Mouse (Mus musculus): Measurements from ENCODE around the gene Wnk4.
A peak's percentile ranks its signal among the peaks of the same experiment; 100 is the strongest.

Wnk4 gene

DNA sequence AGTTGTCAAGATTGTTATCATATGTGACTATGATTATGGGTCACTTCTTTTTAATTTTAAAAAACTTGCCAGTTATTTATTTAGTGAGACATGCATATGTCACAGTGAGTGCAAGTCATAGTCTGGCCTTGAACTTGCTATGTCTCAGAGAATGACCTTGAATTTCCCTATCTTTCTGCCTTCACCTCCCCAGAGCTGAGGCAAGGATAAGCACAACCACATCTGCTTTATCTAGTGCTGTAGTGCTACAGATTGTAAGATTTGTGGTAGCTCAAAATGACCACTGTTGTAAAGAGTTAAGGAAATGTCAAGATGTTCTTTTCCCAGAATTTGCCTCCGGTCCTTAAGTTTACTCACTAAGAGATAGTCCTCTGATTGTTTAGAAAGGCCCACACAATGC lies 27.1 kb upstream of the Wnk4 start:
- Histone ChIP-seq H3K4me3 (replicated peaks; ENCODE audit: low read length) (no peak overlapping the region), H3K36me3 (ENCODE audit: insufficient read depth, low read length) (no peaks in the 10 kb centered on the region), H3K9me3 (ENCODE audit: low read length) (peaks cover 7% of the 10 kb centered on the region; the same call in 1 of the 2 replicates), H3K4me1 (replicated peaks; ENCODE audit: low read depth, low read length) (peaks cover 64% of the 10 kb centered on the region), H3K27me3 (ENCODE audit: insufficient read depth, low read length) (no peaks in the 10 kb centered on the region)
- TF ChIP-seq NANOG (IDR thresholded peaks at IDR 0.05; ENCODE audit: borderline replicate concordance, low read length) (no peak), CTCF (conservative IDR thresholded peaks at IDR 0.05; ENCODE audit: low read length) (no peak), POU5F1 (IDR thresholded peaks at IDR 0.05; ENCODE audit: borderline replicate concordance, low read length) (no peak)

DNA sequence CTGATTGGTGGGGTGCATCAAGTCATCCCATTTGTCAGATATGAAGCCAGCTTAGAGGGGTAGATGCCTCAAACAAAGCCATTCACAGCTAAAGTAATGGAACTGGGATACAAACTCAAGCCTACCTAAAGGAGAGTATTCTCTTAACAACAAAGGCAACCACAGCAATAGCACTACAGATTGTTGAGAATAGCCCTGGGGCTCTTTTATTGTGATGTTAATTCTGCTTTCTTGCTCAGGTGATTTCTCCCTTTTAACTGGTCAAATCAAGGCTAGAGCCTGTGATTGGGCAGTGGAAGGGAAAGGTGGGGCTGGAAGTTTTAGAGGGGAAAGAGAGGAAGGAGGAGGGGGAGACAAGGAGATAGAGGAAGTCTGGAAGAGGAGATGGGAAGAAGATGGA lies 26.2 kb upstream of the Wnk4 start:
- Histone ChIP-seq H3K27me3 (ENCODE audit: insufficient read depth, low read length) (no peaks in the 10 kb centered on the region), H3K9me3 (ENCODE audit: low read length) (peaks cover 7% of the 10 kb centered on the region; the same call in 1 of the 2 replicates), H3K4me3 (replicated peaks; ENCODE audit: low read length) (peak overlapping the region; percentile 48), H3K4me1 (replicated peaks; ENCODE audit: low read depth, low read length) (peaks cover 58% of the 10 kb centered on the region), H3K36me3 (ENCODE audit: insufficient read depth, low read length) (no peaks in the 10 kb centered on the region)
- TF ChIP-seq NANOG (IDR thresholded peaks at IDR 0.05; ENCODE audit: borderline replicate concordance, low read length): peak; percentile 82
- no peak for TF ChIP-seq POU5F1 (IDR thresholded peaks at IDR 0.05; ENCODE audit: borderline replicate concordance, low read length)

GRCm38 (mm10) chr11:101235429-101235828 lies 24.9 kb upstream of the Wnk4 start:
- no peak for TF ChIP-seq CTCF (conservative IDR thresholded peaks at IDR 0.05; ENCODE audit: low read length)
- no peak for TF ChIP-seq POU5F1 (IDR thresholded peaks at IDR 0.05; ENCODE audit: borderline replicate concordance, low read length)
- no peak for TF ChIP-seq NANOG (IDR thresholded peaks at IDR 0.05; ENCODE audit: borderline replicate concordance, low read length)
- H3K4me3 ChIP-seq (replicated peaks; ENCODE audit: low read length): no peak overlapping the region
- H3K4me1 ChIP-seq (replicated peaks; ENCODE audit: low read depth, low read length): peaks cover 45% of the 10 kb centered on the region
- peaks cover 7% of the 10 kb centered on the region; the same call in 1 of the 2 replicates for H3K9me3 ChIP-seq (ENCODE audit: low read length)
- H3K36me3 ChIP-seq (ENCODE audit: insufficient read depth, low read length): no peaks in the 10 kb centered on the region
- no peaks in the 10 kb centered on the region for H3K27me3 ChIP-seq (ENCODE audit: insufficient read depth, low read length)

DNA sequence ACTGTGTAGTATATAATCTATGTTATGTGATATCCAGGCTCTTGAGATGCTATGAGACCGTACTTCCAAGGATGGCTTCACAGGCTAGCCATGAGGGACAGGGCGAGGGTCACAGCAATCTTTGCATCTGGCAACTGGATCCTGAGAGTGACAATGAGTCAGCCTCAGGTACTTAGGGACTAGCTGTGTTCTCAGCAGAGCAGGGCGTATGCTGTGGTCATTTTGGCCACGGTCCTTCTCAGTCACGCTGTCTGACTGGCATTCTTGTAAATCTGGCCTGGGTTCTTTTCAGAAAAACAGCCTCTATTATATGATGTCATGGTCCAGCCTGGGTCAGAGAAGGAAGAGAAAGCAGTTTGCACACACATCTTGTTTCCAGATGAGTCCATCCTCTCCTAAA lies 23.6 kb upstream of the Wnk4 start:
- H3K4me3 ChIP-seq (replicated peaks; ENCODE audit: low read length): no peak overlapping the region
- peaks cover 32% of the 10 kb centered on the region for H3K4me1 ChIP-seq (replicated peaks; ENCODE audit: low read depth, low read length)
- H3K27me3 ChIP-seq (ENCODE audit: insufficient read depth, low read length): no peaks in the 10 kb centered on the region
- TF ChIP-seq CTCF (conservative IDR thresholded peaks at IDR 0.05; ENCODE audit: low read length) (no peak), NANOG (IDR thresholded peaks at IDR 0.05; ENCODE audit: borderline replicate concordance, low read length) (no peak), POU5F1 (IDR thresholded peaks at IDR 0.05; ENCODE audit: borderline replicate concordance, low read length) (no peak)
- peaks cover 7% of the 10 kb centered on the region; the same call in 1 of the 2 replicates for H3K9me3 ChIP-seq (ENCODE audit: low read length)
- no peaks in the 10 kb centered on the region for H3K36me3 ChIP-seq (ENCODE audit: insufficient read depth, low read length)

DNA sequence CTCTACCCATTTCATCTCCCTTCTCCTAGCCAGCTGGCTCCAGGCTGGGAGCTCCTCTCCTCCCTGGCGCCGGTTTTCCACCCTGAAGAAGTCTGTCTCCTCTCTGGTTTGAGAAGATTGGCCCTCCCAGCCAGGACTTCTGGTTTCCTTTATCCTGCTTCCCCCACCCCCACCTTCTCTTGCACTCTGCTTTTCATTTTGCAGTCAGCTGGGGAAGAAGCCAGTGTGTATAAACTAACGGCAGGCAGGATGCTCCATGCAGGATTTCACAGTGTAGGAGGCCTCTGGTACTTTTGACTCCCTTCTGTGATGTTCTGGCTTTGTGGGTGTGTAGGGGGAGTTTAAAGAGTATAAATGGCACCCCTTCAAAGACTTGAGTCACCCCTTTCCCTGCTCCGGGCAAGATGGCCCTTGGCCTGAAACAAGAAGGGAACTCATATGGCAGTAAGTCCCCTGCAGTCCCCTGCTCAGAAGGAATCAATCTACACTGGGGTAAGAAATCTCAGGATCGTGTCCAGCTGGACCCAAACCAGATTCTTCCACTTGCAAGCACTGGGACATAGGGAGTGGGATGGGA lies 22.2 kb upstream of the Wnk4 start:
- no peak for TF ChIP-seq CTCF (conservative IDR thresholded peaks at IDR 0.05; ENCODE audit: low read length)
- TF ChIP-seq POU5F1 (IDR thresholded peaks at IDR 0.05; ENCODE audit: borderline replicate concordance, low read length): no peak
- no peak for TF ChIP-seq NANOG (IDR thresholded peaks at IDR 0.05; ENCODE audit: borderline replicate concordance, low read length)
- Histone ChIP-seq H3K9me3 (ENCODE audit: low read length) (peaks cover 7% of the 10 kb centered on the region; the same call in 1 of the 2 replicates), H3K4me1 (replicated peaks; ENCODE audit: low read depth, low read length) (peaks cover 19% of the 10 kb centered on the region), H3K4me3 (replicated peaks; ENCODE audit: low read length) (no peak overlapping the region), H3K27me3 (ENCODE audit: insufficient read depth, low read length) (0 out of 2 replicates have a peak, but pooled peaks cover 2% of the 10 kb centered on the region), H3K36me3 (ENCODE audit: insufficient read depth, low read length) (no peaks in the 10 kb centered on the region)

GRCm38 (mm10) chr11:101245071-101245470 lies 15.3 kb upstream of the Wnk4 start:
- TF ChIP-seq NANOG (IDR thresholded peaks at IDR 0.05; ENCODE audit: borderline replicate concordance, low read length): no peak
- TF ChIP-seq CTCF (conservative IDR thresholded peaks at IDR 0.05; ENCODE audit: low read length): no peak
- no peak for TF ChIP-seq POU5F1 (IDR thresholded peaks at IDR 0.05; ENCODE audit: borderline replicate concordance, low read length)
- no peaks in the 10 kb centered on the region for H3K36me3 ChIP-seq (ENCODE audit: insufficient read depth, low read length)

DNA sequence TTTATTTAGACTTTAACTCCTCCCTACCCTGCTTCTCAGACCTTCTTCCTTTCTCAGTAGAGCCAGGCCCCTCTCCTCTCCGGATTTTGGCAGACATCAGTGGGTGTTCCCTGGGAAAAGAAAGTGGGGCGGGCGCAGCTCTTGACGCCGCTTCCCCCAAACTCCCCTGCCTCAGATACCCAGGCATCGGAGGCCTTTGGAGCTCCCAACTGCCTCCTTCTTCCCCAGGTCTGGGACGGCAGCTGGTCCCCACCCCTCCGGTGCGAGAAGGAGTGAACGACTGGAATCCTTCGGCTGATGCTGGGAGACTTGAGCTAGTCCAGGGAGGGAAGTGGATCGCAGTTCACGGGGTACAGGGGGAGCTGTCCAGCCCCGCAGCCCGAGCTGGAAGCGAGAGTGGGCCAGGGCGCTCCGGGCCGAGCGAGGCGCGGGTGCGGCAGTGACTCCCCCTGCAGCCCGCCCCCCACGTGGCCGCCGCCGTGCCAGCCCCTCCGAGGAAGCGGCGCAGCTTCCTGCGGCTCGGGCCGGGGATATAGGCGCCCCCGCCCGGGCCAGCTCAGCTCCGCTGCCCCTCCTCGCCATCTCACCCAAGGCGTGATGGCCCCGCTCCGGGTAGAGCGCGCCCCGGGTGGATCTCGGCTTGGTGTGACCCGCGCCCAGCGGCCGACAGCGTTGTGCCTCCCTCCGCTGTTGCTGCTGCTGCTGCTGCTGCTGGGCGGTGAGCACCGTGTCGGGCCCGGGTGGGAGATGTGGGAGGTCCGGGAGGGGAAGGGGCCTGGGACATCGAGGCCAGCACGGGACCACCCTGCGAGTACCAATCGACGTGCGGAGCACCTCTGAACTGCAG lies 14.3 kb upstream of the Wnk4 start, which contains the start of gene Ramp2:
Gene Ramp2, plus strand, starts transcription at position 174 of the 847 bp plus-strand sequence.
- Histone ChIP-seq H3K4me3 (replicated peaks; ENCODE audit: low read length) (peak within 1 kb of the TSS; percentile 83), H3K27me3 (ENCODE audit: insufficient read depth, low read length) (peaks cover 47% of the 10 kb centered on the region), H3K9me3 (ENCODE audit: low read length) (no peaks in the 10 kb centered on the region), H3K36me3 (ENCODE audit: insufficient read depth, low read length) (no peaks in the 10 kb centered on the region), H3K4me1 (replicated peaks; ENCODE audit: low read depth, low read length) (peaks cover 31% of the 10 kb centered on the region)
- no peak for TF ChIP-seq NANOG (IDR thresholded peaks at IDR 0.05; ENCODE audit: borderline replicate concordance, low read length)
- TF ChIP-seq CTCF (conservative IDR thresholded peaks at IDR 0.05; ENCODE audit: low read length): no peak
- no peak for TF ChIP-seq POU5F1 (IDR thresholded peaks at IDR 0.05; ENCODE audit: borderline replicate concordance, low read length)

More at GRCm38 (mm10) chr11:101245071-101245470, 15.3 kb upstream of the Wnk4 start:
- peaks cover 47% of the 10 kb centered on the region for H3K27me3 ChIP-seq (ENCODE audit: insufficient read depth, low read length)
- no peak overlapping the region for H3K4me3 ChIP-seq (replicated peaks; ENCODE audit: low read length)
- H3K4me1 ChIP-seq (replicated peaks; ENCODE audit: low read depth, low read length): peaks cover 31% of the 10 kb centered on the region
- H3K9me3 ChIP-seq (ENCODE audit: low read length): no peaks in the 10 kb centered on the region

- H3K9me3 ChIP-seq (ENCODE audit: low read length): no peaks in the 10 kb centered on the region
- H3K4me1 ChIP-seq (replicated peaks; ENCODE audit: low read depth, low read length): peaks cover 31% of the 10 kb centered on the region
- no peaks in the 10 kb centered on the region for H3K36me3 ChIP-seq (ENCODE audit: insufficient read depth, low read length)
- peaks cover 47% of the 10 kb centered on the region for H3K27me3 ChIP-seq (ENCODE audit: insufficient read depth, low read length)
- TF ChIP-seq CTCF (conservative IDR thresholded peaks at IDR 0.05; ENCODE audit: low read length) (no peak), POU5F1 (IDR thresholded peaks at IDR 0.05; ENCODE audit: borderline replicate concordance, low read length) (no peak), NANOG (IDR thresholded peaks at IDR 0.05; ENCODE audit: borderline replicate concordance, low read length) (no peak)
- peak overlapping the region; percentile 83 for H3K4me3 ChIP-seq (replicated peaks; ENCODE audit: low read length)
These were observed 13.7 kb upstream of the Wnk4 start for GRCm38 (mm10) chr11:101246702-101247012.

All from E14TG2a.4 (cell line).